Mouse (Mus musculus) hindbrain, embryonic 11.5 days (tissue): ENCODE measurements around the gene Cutc. TPM values are rescaled to one million over a fixed set of nuclear protein-coding genes. Genes with fewer than 3 reads are reported as not detected.

Source experiments
- ATAC-seq: fragments of 200-750 bp; cut with Nextera tagmentation; 2 replicates; pipeline ENCODE4 v1.8.0; 2017; ENCODE audit warnings: mild to moderate bottlenecking, moderate TSS enrichment, moderate library complexity; ENCODE audit not compliant: low FRiP score
- DNase-seq: peaks from one replicate; pipeline ENCODE4 v3.0.0-alpha.2; 2015; ENCODE audit warnings: low spot score
- H3K27ac ChIP-seq: fragments of 300-500 bp; sonication (generic); 2 replicates; pipeline ENCODE4 v1.5.1; 2014; ENCODE audit warnings: mild to moderate bottlenecking, low read depth, low read length
- H3K27me3 ChIP-seq: fragments of 300-500 bp; sonication (generic); 2 replicates; pipeline ENCODE4 v1.6.1; 2014; ENCODE audit warnings: mild to moderate bottlenecking, low read length, moderate library complexity, mixed read lengths; ENCODE audit not compliant: control insufficient read depth, insufficient read depth
- H3K36me3 ChIP-seq: fragments of 300-500 bp; sonication (generic); 2 replicates; pipeline ENCODE4 v1.6.1; 2014; ENCODE audit warnings: mild to moderate bottlenecking, low read length, moderate library complexity, mixed read lengths; ENCODE audit not compliant: control insufficient read depth, insufficient read depth
- H3K4me1 ChIP-seq: fragments of 300-500 bp; sonication (generic); replicated peaks from 2 replicates; pipeline ENCODE4 v1.6.1; 2014; ENCODE audit warnings: low read length, mixed read lengths; ENCODE audit not compliant: control insufficient read depth, insufficient read depth
- H3K4me2 ChIP-seq: fragments of 300-500 bp; sonication (generic); replicated peaks from 2 replicates; pipeline ENCODE4 v1.6.1; 2014; ENCODE audit warnings: mild to moderate bottlenecking, low read depth, low read length
- H3K4me3 ChIP-seq: fragments of 300-500 bp; sonication (generic); 2 replicates; pipeline ENCODE4 v1.5.1; 2014; ENCODE audit warnings: low read depth, low read length
- H3K9ac ChIP-seq: fragments of 300-500 bp; sonication (generic); 2 replicates; pipeline ENCODE4 v1.6.1; 2014; ENCODE audit warnings: low read depth, low read length
- H3K9me3 ChIP-seq: fragments of 300-500 bp; sonication (generic); 2 replicates; pipeline ENCODE4 v1.6.1; 2016; ENCODE audit warnings: low read length; ENCODE audit not compliant: control insufficient read depth
- WGBS: fragments of 180-500 bp; shearing (Covaris S2); extraction: QIAGEN DNeasy Blood & Tissue Kit; methylation state at CpG from one replicate; pipeline ENCODE4 v1.1.7; 2014; 5-methylcytosine and 5-hydroxymethylcytosine counted together
- polyA plus RNA-seq: library from polyadenylated mRNA; unstranded; fragments of >200 nt; fragmentation: Nextera tagmentation; extraction: Ambion mirVana; gene quantifications from 2 replicates; pipeline ENCODE4 v1.2.1, GENCODE M21; 2014

Gene Cutc
- polyA plus RNA-seq, 1 experiment from 2014 or later: 14.5 TPM

DNA sequence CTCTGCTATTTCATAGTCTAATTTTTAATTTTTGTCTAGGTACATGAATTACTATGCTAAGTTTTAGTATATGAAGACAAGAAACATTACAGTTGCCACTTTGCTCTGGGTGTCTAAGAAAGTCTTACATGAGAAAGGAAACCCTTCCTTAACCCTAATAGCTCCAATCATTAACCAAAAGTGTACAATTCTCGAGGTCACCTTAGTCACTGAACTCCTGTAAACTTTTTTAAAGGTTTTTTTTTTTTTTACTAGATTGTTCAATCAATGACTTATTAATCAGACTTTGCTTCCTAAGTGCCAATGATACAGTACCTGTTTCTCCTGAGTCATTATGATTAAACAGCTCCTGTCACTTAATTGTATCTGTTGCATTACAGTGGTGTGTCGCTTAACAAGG is 24.5 kb downstream of the Cutc start:
- 88% methylated on average over 2 of the region's 2 CpGs for WGBS
- no peaks in the 10 kb centered on the region for H3K4me1 ChIP-seq
- no peak overlapping the region for H3K27ac ChIP-seq
- H3K36me3 ChIP-seq: no peaks in the 10 kb centered on the region
- ATAC-seq (no peak), DNase-seq (no peak)
- no peaks in the 10 kb centered on the region for H3K9me3 ChIP-seq
- no peaks in the 10 kb centered on the region for H3K27me3 ChIP-seq
- H3K4me3 ChIP-seq: no peak overlapping the region
- no peak overlapping the region for H3K9ac ChIP-seq
- no peak overlapping the region for H3K4me2 ChIP-seq

DNA sequence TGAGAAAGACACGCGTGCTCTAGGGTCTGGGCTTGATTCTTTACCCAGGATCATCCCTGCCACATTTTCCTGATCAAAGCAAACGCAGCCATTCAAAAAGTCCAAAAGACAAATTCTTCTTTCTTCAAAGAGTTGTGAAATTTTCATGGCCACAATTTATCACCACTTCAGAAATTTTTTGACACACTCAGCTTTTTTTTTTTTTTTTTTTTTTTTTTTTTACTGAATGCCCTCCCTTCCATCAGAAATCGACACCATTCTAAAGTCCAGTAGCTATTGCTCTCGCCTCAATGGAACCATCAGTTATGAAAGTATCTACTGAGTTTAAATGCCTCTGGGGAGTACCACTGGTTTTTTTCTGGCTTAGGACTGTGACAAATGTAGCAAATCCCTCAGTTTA is 27.6 kb downstream of the Cutc start:
- WGBS: 88% methylated on average over 5 of the region's 5 CpGs
- H3K9me3 ChIP-seq: no peaks in the 10 kb centered on the region
- no peaks in the 10 kb centered on the region for H3K4me1 ChIP-seq
- H3K9ac ChIP-seq: no peak overlapping the region
- no peak overlapping the region for H3K27ac ChIP-seq
- ATAC-seq (no peak), DNase-seq (no peak)
- no peaks in the 10 kb centered on the region for H3K36me3 ChIP-seq
- no peak overlapping the region for H3K4me2 ChIP-seq
- H3K4me3 ChIP-seq: no peak overlapping the region
- H3K27me3 ChIP-seq: no peaks in the 10 kb centered on the region

DNA sequence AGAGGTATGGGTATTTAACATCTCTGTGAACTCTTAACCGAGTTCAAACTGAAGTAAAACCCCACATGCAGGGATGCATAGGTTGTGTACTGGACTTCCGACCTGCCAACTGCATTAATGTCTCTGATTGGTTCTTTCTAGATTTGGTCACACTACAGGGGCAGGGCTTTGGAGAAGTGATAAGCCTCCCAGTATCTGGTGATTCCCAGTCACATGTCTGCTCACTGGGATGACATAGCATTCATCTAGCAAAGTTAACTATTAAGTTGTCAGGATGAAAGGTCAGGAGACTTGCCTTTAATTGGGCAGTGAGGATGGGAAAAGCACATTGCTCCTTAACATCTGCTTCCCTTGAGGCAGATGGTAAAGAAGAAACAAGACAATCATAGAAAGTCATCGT is 29.2 kb downstream of the Cutc start, which contains the start of gene Abcc2:
Gene Abcc2, plus strand, starts transcription at position 213 of the 400 bp plus-strand sequence.
- ATAC-seq (no peak), DNase-seq (no peak)
- no peaks in the 10 kb centered on the region for H3K4me1 ChIP-seq
- no peak within 1 kb of the TSS for H3K9ac ChIP-seq
- H3K4me3 ChIP-seq: no peak within 1 kb of the TSS
- no peak within 1 kb of the TSS for H3K4me2 ChIP-seq
- H3K27ac ChIP-seq: no peak within 1 kb of the TSS
- H3K36me3 ChIP-seq: no peaks in the 10 kb centered on the region
- WGBS: 89% methylated on average over 3 of the region's 3 CpGs
- H3K9me3 ChIP-seq: no peaks in the 10 kb centered on the region
- H3K27me3 ChIP-seq: no peaks in the 10 kb centered on the region

DNA sequence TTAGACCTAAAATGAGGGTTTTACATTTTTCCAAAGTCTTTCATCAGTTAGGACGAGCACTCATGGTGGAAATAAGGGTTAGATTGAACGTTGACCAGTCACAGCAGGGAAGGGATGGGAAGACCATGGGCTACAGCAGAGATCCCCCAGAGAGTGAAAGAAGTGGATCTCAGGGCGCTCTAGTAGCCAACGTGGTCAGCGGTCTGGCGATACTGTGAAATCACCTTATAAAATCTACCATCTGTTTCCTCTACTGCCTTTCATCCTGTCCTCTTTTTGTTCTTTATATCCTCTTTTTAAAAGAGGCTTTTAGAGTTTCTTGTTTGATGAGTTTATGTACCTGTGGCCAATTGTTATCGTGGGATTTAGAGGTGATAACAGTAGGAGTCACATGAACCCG is 32.0 kb downstream of the Cutc start:
- no peak for DNase-seq
- H3K9me3 ChIP-seq: no peaks in the 10 kb centered on the region
- no peak overlapping the region for H3K4me2 ChIP-seq
- no peak overlapping the region for H3K27ac ChIP-seq
- no peak for ATAC-seq
- no peak overlapping the region for H3K4me3 ChIP-seq
- H3K9ac ChIP-seq: no peak overlapping the region
- no peaks in the 10 kb centered on the region for H3K4me1 ChIP-seq
- H3K36me3 ChIP-seq: no peaks in the 10 kb centered on the region
- H3K27me3 ChIP-seq: no peaks in the 10 kb centered on the region
- 87% methylated on average over 8 of the region's 8 CpGs for WGBS

DNA sequence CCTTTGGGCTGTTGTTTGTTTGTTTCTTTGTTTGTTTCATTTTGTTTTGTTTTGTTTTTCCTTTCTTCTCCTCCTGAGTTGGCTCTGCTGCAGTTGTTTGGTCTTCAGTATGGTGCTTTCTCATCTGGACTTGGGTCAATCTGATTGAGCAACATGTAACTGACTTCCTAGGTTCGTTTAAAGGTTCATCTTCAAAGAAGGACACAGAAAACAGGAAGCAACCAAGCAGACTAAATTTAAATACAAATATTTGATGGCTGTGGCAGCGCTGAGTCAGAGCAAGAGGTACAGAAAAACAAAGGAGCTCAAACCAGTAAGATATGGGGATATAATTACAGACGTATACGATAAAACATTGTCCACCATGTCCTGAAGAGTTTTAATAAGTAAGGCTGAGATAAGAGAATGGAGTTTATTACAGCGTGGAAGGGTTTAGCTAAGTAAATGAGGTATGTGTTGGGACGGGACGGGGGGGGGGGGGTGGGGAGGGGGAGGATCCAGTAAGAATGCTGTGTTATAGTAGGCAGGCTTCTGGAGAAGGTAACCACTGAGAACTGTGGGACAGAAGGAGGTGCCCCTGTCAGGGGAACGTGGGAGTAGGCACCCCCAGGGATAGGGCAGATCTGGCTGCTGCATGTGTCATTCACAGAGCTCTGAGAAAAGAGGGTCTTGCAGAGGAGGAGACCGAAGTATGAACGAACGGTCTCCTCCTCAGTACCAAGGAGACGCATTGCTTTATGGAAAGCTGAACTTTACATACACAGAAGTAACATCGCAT is 33.6 kb downstream of the Cutc start:
- Histone ChIP-seq H3K4me3 (no peak overlapping the region), H3K36me3 (no peaks in the 10 kb centered on the region), H3K4me2 (no peak overlapping the region), H3K4me1 (no peaks in the 10 kb centered on the region), H3K9me3 (no peaks in the 10 kb centered on the region), H3K27me3 (no peaks in the 10 kb centered on the region), H3K9ac (no peak overlapping the region), H3K27ac (no peak overlapping the region)
- 87% methylated on average over 13 of the region's 13 CpGs for WGBS
- no peak for DNase-seq
- no peak for ATAC-seq

DNA sequence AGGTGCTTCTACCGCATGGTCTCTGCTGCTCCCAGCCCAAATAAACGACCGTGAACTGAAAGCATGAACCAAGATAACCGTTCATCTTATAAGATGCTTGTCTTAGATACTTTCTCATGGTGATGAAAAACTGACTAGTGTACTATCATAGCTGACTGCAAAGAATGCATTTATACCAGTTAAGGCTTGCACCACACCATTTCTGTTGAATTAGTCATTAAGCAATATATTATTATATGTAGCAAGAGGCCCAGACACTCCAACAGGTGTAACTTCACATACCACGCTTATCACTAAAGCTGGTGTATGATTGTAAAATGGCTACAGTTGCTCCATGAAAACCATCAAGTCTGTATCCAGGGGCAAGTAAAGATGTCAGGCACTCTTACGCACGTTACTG is 37.0 kb downstream of the Cutc start:
- Histone ChIP-seq H3K36me3 (no peaks in the 10 kb centered on the region), H3K9me3 (no peaks in the 10 kb centered on the region), H3K4me3 (no peak overlapping the region), H3K27ac (no peak overlapping the region), H3K4me1 (no peaks in the 10 kb centered on the region), H3K27me3 (no peaks in the 10 kb centered on the region), H3K9ac (no peak overlapping the region), H3K4me2 (no peak overlapping the region)
- 93% methylated on average over 7 of the region's 7 CpGs for WGBS
- ATAC-seq (no peak), DNase-seq (no peak)

DNA sequence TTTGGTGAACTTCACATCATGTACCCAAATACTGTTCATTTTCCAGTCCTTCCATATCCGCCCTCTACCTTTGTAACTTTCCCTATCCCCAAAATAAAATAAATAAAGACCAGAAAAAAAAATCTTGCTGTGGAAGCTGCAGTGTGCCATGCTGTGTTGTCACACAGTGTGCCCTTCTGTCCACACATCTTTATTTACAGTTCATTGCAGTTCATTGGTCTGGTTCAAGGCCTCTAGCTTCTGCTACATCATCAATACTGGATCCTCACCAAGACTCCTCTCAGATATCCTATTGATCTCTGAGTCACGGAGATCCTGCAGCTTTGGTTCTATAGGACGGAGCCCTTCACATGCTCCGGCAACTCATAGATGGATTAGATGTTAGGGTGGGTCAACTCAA is 39.7 kb downstream of the Cutc start:
- Histone ChIP-seq H3K36me3 (no peaks in the 10 kb centered on the region), H3K4me3 (no peak overlapping the region), H3K4me1 (no peaks in the 10 kb centered on the region), H3K4me2 (no peak overlapping the region), H3K9ac (no peak overlapping the region), H3K9me3 (no peaks in the 10 kb centered on the region), H3K27me3 (no peaks in the 10 kb centered on the region), H3K27ac (no peak overlapping the region)
- WGBS: 88% methylated on average over 4 of the region's 4 CpGs
- ATAC-seq: no peak
- DNase-seq: no peak

DNA sequence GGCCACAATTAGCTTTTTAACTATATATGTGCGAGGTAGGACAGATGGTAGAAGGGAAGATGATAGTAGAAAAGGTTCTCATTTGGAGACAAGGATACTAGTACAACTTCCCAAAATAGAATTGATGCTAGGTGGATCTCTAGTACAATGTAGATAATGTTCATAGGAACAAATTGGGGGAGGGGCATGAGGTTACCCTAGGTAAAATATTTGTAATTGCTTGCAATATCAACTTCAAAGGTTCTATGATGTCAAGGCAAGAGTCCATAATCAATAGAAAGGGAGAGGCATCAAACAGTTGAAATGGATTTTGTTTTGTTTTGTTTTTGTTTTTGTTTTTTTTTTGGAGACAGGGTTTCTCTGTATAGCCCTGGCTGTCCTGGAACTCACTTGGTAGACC is 41.2 kb downstream of the Cutc start:
- H3K4me2 ChIP-seq: no peak overlapping the region
- ATAC-seq: no peak
- WGBS: 93% methylated on average over 1 of the region's 1 CpGs

DNA sequence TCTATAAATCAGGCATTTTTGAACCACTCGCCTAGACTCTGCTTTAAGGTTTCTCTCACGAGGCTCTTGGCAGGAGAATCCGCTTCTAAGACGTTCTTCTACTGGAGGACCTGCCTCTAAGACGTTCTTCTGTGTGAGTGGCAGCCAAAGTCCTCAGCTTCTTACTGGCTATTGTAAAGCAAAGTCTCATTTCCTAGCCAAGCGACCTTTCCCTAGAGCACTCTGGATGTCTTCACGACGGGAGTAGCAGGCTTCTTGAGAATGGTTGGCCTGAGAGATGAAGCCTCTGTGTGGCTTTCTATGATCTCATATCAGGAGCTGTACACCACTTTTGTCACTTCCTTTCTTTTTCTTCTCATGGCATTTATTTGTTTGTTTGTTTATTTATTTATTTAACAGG is 42.7 kb downstream of the Cutc start:
- no peaks in the 10 kb centered on the region for H3K4me1 ChIP-seq
- DNase-seq (no peak), ATAC-seq (no peak)
- H3K9me3 ChIP-seq: no peaks in the 10 kb centered on the region
- H3K4me2 ChIP-seq: no peak overlapping the region
- 85% methylated on average over 8 of the region's 8 CpGs for WGBS
- H3K36me3 ChIP-seq: no peaks in the 10 kb centered on the region
- no peaks in the 10 kb centered on the region for H3K27me3 ChIP-seq
- H3K4me3 ChIP-seq: no peak overlapping the region
- no peak overlapping the region for H3K27ac ChIP-seq
- H3K9ac ChIP-seq: no peak overlapping the region

More for the DNA sequence above, 41.2 kb downstream of the Cutc start:
- no peaks in the 10 kb centered on the region for H3K4me1 ChIP-seq
- H3K9me3 ChIP-seq: no peaks in the 10 kb centered on the region
- no peak overlapping the region for H3K9ac ChIP-seq
- no peak for DNase-seq
- H3K27me3 ChIP-seq: no peaks in the 10 kb centered on the region
- H3K36me3 ChIP-seq: no peaks in the 10 kb centered on the region
- H3K27ac ChIP-seq: no peak overlapping the region
- H3K4me3 ChIP-seq: no peak overlapping the region
